Mouse (Mus musculus): ENCODE results near the gene Cnbd2. TPM values are rescaled to one million over a fixed set of nuclear protein-coding genes. Genes with fewer than 3 reads are reported as not detected.

Gene Cnbd2
- polyA plus RNA-seq, 1 experiment from 2014 or later, result 6.4 TPM

DNA sequence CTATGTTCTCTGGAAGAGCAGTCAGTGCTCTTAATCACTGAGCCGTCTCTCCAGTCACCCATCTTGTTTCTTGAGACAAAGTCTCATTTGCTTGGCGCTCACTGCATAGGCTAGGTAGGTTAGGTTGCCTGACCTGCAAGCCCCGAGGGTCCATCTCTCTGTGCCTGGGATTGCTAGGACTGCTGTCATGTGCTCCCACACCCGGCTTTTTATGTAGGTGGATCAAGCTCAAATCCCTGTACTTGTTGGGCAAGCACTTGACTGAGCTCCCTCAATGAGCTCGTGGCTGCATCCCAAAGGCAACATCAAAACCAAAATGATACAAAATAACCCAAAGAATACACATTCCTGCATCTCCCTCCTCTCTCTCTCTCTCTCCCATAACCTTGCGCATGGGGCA is 9.4 kb downstream of the Cnbd2 start:
- no peak overlapping the region for H3K4me3 ChIP-seq (ENCODE audit: low read length)
- no peaks in the 10 kb centered on the region for H3K27me3 ChIP-seq (ENCODE audit: control insufficient read depth, insufficient read depth, low read length)
- no peak overlapping the region for H3K4me2 ChIP-seq (replicated peaks; ENCODE audit: low read depth, low read length)
- WGBS, result 86% methylated on average over 6 of the region's 6 CpGs
- no peak for ATAC-seq (ENCODE audit: low FRiP score, low TSS enrichment)
- no peak overlapping the region for H3K27ac ChIP-seq (ENCODE audit: low read depth, low read length)
- H3K4me1 ChIP-seq (ENCODE audit: control insufficient read depth, insufficient read depth, low read length), result 0 out of 2 replicates have a peak, but pooled peaks cover 14% of the 10 kb centered on the region
- no peaks in the 10 kb centered on the region for H3K9me3 ChIP-seq (ENCODE audit: control insufficient read depth, low read length)
- H3K36me3 ChIP-seq (ENCODE audit: control insufficient read depth, insufficient read depth, low read length), result no peaks in the 10 kb centered on the region
- no peak overlapping the region for H3K9ac ChIP-seq (ENCODE audit: low read depth, low read length)

DNA sequence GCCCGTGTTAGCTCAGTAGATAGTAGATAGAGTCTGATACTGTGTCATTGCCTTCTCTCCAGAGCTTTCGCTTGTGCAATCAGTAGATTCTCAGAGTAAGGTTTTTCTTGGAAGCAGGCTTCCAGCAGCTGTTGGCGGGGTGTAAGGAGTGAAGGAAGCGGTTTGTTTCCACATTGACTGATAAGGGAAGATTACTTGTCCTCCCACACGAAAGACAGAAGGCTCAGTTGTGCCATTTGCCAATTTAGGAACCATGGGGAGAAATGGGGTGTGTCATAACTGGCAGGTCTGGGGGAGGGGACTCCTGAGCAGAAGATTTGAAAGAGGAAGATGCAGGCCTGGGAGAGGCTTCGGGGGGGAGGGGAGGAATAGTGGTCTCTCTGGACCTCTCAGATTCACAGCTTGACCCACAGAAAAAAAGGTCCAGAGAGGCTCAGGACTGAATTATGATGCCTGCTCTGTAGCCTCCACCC is 12.1 kb downstream of the Cnbd2 start:
- H3K4me3 ChIP-seq (ENCODE audit: low read length), result no peak overlapping the region
- H3K27ac ChIP-seq (ENCODE audit: low read depth, low read length), result peak overlapping the region; percentile 66
- peak overlapping the region; percentile 4; the same call in 1 of the 2 replicates for H3K9ac ChIP-seq (ENCODE audit: low read depth, low read length)
- peak overlapping the region; percentile 12; the same call in 1 of the 2 replicates for H3K4me2 ChIP-seq (replicated peaks; ENCODE audit: low read depth, low read length)
- H3K9me3 ChIP-seq (ENCODE audit: control insufficient read depth, low read length), result no peaks in the 10 kb centered on the region
- peak; percentile 71 for ATAC-seq (ENCODE audit: low FRiP score, low TSS enrichment)
- no peaks in the 10 kb centered on the region for H3K27me3 ChIP-seq (ENCODE audit: control insufficient read depth, insufficient read depth, low read length)
- no peaks in the 10 kb centered on the region for H3K36me3 ChIP-seq (ENCODE audit: control insufficient read depth, insufficient read depth, low read length)
- 0 out of 2 replicates have a peak, but pooled peaks cover 14% of the 10 kb centered on the region for H3K4me1 ChIP-seq (ENCODE audit: control insufficient read depth, insufficient read depth, low read length)
- WGBS, result 28% methylated on average over 6 of the region's 6 CpGs

GRCm38 (mm10) chr2:156324681-156325080 is 12.6 kb downstream of the Cnbd2 start:
- Histone ChIP-seq H3K36me3 (ENCODE audit: control insufficient read depth, insufficient read depth, low read length) (no peaks in the 10 kb centered on the region), H3K27ac (ENCODE audit: low read depth, low read length) (peak overlapping the region; percentile 66), H3K9me3 (ENCODE audit: control insufficient read depth, low read length) (no peaks in the 10 kb centered on the region), H3K9ac (ENCODE audit: low read depth, low read length) (no peak overlapping the region), H3K4me2 (replicated peaks; ENCODE audit: low read depth, low read length) (no peak overlapping the region; the same call in 1 of the 2 replicates), H3K4me3 (ENCODE audit: low read length) (no peak overlapping the region), H3K4me1 (ENCODE audit: control insufficient read depth, insufficient read depth, low read length) (0 out of 2 replicates have a peak, but pooled peaks cover 14% of the 10 kb centered on the region), H3K27me3 (ENCODE audit: control insufficient read depth, insufficient read depth, low read length) (no peaks in the 10 kb centered on the region)
- ATAC-seq (ENCODE audit: low FRiP score, low TSS enrichment), result peak; percentile 74
- 21% methylated on average over 5 of the region's 5 CpGs for WGBS

- Histone ChIP-seq H3K9ac (ENCODE audit: low read depth, low read length) (no peak overlapping the region), H3K4me2 (replicated peaks; ENCODE audit: low read depth, low read length) (no peak overlapping the region), H3K27me3 (ENCODE audit: control insufficient read depth, insufficient read depth, low read length) (no peaks in the 10 kb centered on the region), H3K4me1 (ENCODE audit: control insufficient read depth, insufficient read depth, low read length) (no peaks in the 10 kb centered on the region), H3K27ac (ENCODE audit: low read depth, low read length) (no peak overlapping the region), H3K9me3 (ENCODE audit: control insufficient read depth, low read length) (no peaks in the 10 kb centered on the region), H3K36me3 (ENCODE audit: control insufficient read depth, insufficient read depth, low read length) (no peaks in the 10 kb centered on the region), H3K4me3 (ENCODE audit: low read length) (no peak overlapping the region)
- ATAC-seq (ENCODE audit: low FRiP score, low TSS enrichment), result no peak
- WGBS, result 52% methylated on average over 1 of the region's 1 CpGs
Measured at GRCm38 (mm10) chr2:156330681-156331080, 18.6 kb downstream of the Cnbd2 start.

GRCm38 (mm10) chr2:156331446-156331965 is 19.4 kb downstream of the Cnbd2 start:
- H3K4me3 ChIP-seq (ENCODE audit: low read length), result no peak overlapping the region
- H3K4me2 ChIP-seq (replicated peaks; ENCODE audit: low read depth, low read length), result no peak overlapping the region
- H3K27me3 ChIP-seq (ENCODE audit: control insufficient read depth, insufficient read depth, low read length), result no peaks in the 10 kb centered on the region
- H3K36me3 ChIP-seq (ENCODE audit: control insufficient read depth, insufficient read depth, low read length), result no peaks in the 10 kb centered on the region
- no peak overlapping the region for H3K9ac ChIP-seq (ENCODE audit: low read depth, low read length)
- no peaks in the 10 kb centered on the region for H3K9me3 ChIP-seq (ENCODE audit: control insufficient read depth, low read length)
- no peak overlapping the region for H3K27ac ChIP-seq (ENCODE audit: low read depth, low read length)
- 78% methylated on average over 7 of the region's 7 CpGs for WGBS
- no peaks in the 10 kb centered on the region for H3K4me1 ChIP-seq (ENCODE audit: control insufficient read depth, insufficient read depth, low read length)
- ATAC-seq (ENCODE audit: low FRiP score, low TSS enrichment), result no peak

DNA sequence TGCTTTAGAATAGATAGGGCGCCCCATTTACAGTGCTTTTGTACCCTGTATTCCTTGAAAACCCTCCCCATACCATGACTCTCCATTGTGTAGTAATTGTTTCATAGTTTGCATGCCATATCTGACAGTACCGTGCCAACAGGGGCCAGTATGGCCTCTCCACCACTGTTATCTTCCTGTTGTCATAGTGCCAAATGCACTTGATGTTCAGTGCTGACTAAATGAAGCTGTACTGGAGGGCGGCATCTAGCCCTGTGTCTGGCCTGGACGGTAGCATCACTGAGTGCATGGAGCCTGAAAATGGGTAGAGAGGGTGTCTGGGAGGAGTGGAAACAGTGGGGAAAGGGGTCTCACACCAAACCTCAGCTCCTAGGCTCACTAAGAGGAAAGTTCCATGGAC is 28.0 kb downstream of the Cnbd2 start:
- WGBS, result 93% methylated on average over 4 of the region's 4 CpGs
- H3K4me2 ChIP-seq (replicated peaks; ENCODE audit: low read depth, low read length), result no peak overlapping the region
- H3K36me3 ChIP-seq (ENCODE audit: control insufficient read depth, insufficient read depth, low read length), result no peaks in the 10 kb centered on the region
- no peak overlapping the region for H3K9ac ChIP-seq (ENCODE audit: low read depth, low read length)
- ATAC-seq (ENCODE audit: low FRiP score, low TSS enrichment), result no peak
- no peak overlapping the region for H3K4me3 ChIP-seq (ENCODE audit: low read length)
- no peaks in the 10 kb centered on the region for H3K27me3 ChIP-seq (ENCODE audit: control insufficient read depth, insufficient read depth, low read length)
- no peak overlapping the region for H3K27ac ChIP-seq (ENCODE audit: low read depth, low read length)
- no peaks in the 10 kb centered on the region for H3K9me3 ChIP-seq (ENCODE audit: control insufficient read depth, low read length)
- H3K4me1 ChIP-seq (ENCODE audit: control insufficient read depth, insufficient read depth, low read length), result no peaks in the 10 kb centered on the region

DNA sequence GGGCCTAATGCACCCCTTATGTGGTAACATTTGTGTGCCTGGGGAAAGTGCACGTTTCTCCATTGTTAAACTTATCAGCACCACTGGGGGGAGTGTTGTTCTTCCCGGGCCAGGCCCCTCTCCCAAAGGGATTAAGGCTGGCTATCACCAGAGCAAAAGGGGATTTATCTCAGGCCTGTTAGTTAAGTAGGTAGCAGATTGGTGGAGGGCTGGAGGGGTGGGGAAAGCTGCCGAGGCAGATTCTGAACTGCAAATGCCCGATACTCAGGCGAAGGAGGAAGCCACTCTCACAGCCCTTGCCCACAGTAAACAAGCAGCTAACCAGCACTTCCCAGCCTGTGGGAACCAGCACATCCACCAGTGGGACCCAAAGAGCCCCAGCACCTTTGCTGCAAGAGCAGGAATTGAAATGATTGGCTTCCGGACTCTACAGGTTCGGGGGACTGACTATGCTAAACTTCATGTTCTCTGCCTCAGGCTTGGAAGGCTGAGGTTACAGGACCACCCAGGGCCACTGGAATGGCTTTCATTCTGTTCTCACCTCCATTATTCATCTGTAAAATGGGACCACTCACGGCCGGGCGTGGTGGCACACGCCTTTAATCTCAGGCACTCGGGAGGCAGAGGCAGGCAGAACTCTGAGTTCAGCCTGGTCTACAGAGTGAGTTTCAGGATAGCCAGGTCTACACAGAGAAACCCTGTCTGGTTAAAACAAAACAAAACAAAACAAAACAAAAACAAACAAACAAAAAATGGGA is 32.9 kb downstream of the Cnbd2 start:
- Histone ChIP-seq H3K27me3 (ENCODE audit: control insufficient read depth, insufficient read depth, low read length) (no peaks in the 10 kb centered on the region), H3K4me3 (ENCODE audit: low read length) (no peak overlapping the region), H3K27ac (ENCODE audit: low read depth, low read length) (no peak overlapping the region), H3K4me2 (replicated peaks; ENCODE audit: low read depth, low read length) (no peak overlapping the region), H3K9me3 (ENCODE audit: control insufficient read depth, low read length) (no peaks in the 10 kb centered on the region), H3K9ac (ENCODE audit: low read depth, low read length) (no peak overlapping the region), H3K4me1 (ENCODE audit: control insufficient read depth, insufficient read depth, low read length) (no peaks in the 10 kb centered on the region), H3K36me3 (ENCODE audit: control insufficient read depth, insufficient read depth, low read length) (no peaks in the 10 kb centered on the region)
- WGBS, result 61% methylated on average over 12 of the region's 12 CpGs
- ATAC-seq (ENCODE audit: low FRiP score, low TSS enrichment), result no peak

DNA sequence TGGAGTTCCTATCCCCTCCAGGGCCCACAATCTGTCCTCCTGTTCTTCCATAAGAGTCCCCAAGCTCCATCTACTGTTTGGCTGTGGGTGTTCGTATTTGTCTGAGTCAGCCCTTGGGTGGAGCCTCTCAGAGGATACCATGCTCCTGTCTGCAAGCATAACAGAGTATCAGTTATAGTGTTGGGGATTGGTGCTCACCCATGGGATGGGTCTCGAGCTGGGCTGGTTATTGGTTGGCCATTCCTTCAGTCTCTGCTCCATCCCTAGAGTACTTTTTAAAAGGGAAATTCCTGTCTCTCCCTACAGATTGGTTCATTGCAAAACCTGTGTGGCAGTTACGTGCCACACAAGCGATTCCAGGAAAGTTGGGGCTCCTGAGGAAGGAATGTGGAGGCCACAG is 36.7 kb downstream of the Cnbd2 start:
- Histone ChIP-seq H3K27ac (ENCODE audit: low read depth, low read length) (no peak overlapping the region), H3K4me1 (ENCODE audit: control insufficient read depth, insufficient read depth, low read length) (no peaks in the 10 kb centered on the region), H3K9ac (ENCODE audit: low read depth, low read length) (no peak overlapping the region), H3K4me3 (ENCODE audit: low read length) (no peak overlapping the region), H3K27me3 (ENCODE audit: control insufficient read depth, insufficient read depth, low read length) (no peaks in the 10 kb centered on the region), H3K4me2 (replicated peaks; ENCODE audit: low read depth, low read length) (no peak overlapping the region), H3K9me3 (ENCODE audit: control insufficient read depth, low read length) (no peaks in the 10 kb centered on the region), H3K36me3 (ENCODE audit: control insufficient read depth, insufficient read depth, low read length) (no peaks in the 10 kb centered on the region)
- 80% methylated on average over 4 of the region's 4 CpGs for WGBS
- no peak for ATAC-seq (ENCODE audit: low FRiP score, low TSS enrichment)

- Histone ChIP-seq H3K4me3 (ENCODE audit: low read length) (no peak overlapping the region), H3K27me3 (ENCODE audit: control insufficient read depth, insufficient read depth, low read length) (no peaks in the 10 kb centered on the region), H3K4me2 (replicated peaks; ENCODE audit: low read depth, low read length) (no peak overlapping the region), H3K4me1 (ENCODE audit: control insufficient read depth, insufficient read depth, low read length) (no peaks in the 10 kb centered on the region), H3K9me3 (ENCODE audit: control insufficient read depth, low read length) (no peaks in the 10 kb centered on the region), H3K27ac (ENCODE audit: low read depth, low read length) (no peak overlapping the region), H3K9ac (ENCODE audit: low read depth, low read length) (no peak overlapping the region), H3K36me3 (ENCODE audit: control insufficient read depth, insufficient read depth, low read length) (no peaks in the 10 kb centered on the region)
- 92% methylated on average over 4 of the region's 4 CpGs for WGBS
- no peak for ATAC-seq (ENCODE audit: low FRiP score, low TSS enrichment)
Measured at GRCm38 (mm10) chr2:156349286-156349848, 37.3 kb downstream of the Cnbd2 start.

Data from kidney, embryonic 14.5 days (tissue).